Mouse (Mus musculus) intestine, embryonic 16.5 days (tissue): ENCODE measurements at regions not wholly inside any gene's neighbourhood (a gene's known extent, or its start where the extent isn't known, plus 50 kb on each side); places are given as distances from the start of the nearest gene placed in this dataset.
A peak's percentile ranks its signal among the peaks of the same experiment; 100 is the strongest.
"Not testable (repeated sequence)": the region's sequence is repeated elsewhere in the genome, so short reads cannot be mapped to it uniquely, and the experiment has no call there.

Source experiments
- ATAC-seq: fragments of 200-750 bp; cut with Nextera tagmentation; 2 replicates; pipeline ENCODE4 v1.8.0; 2017; ENCODE audit warnings: moderate TSS enrichment, moderate library complexity
- H3K27ac ChIP-seq: fragments of 300-500 bp; sonication (generic); 2 replicates; pipeline ENCODE4 v1.5.1; 2014; ENCODE audit warnings: mild to moderate bottlenecking, low read length
- H3K27me3 ChIP-seq: fragments of 300-500 bp; sonication (generic); replicated peaks from 2 replicates; pipeline ENCODE4 v1.6.1; 2014; ENCODE audit warnings: low read length, control low read depth, mixed read lengths; ENCODE audit not compliant: control insufficient read depth, insufficient read depth
- H3K36me3 ChIP-seq: fragments of 300-500 bp; sonication (generic); 2 replicates; pipeline ENCODE4 v1.6.1; 2014; ENCODE audit warnings: low read length, control low read depth; ENCODE audit not compliant: control insufficient read depth, insufficient read depth
- H3K4me1 ChIP-seq: fragments of 300-500 bp; sonication (generic); 2 replicates; pipeline ENCODE4 v1.6.1; 2014; ENCODE audit warnings: low read length, control low read depth, mixed read lengths; ENCODE audit not compliant: control insufficient read depth, insufficient read depth
- H3K4me2 ChIP-seq: fragments of 300-500 bp; sonication (generic); 2 replicates; pipeline ENCODE4 v1.6.1; 2014; ENCODE audit warnings: low read depth, low read length, control low read depth
- H3K4me3 ChIP-seq: fragments of 300-500 bp; sonication (generic); 2 replicates; pipeline ENCODE4 v1.5.1; 2014; ENCODE audit warnings: mild to moderate bottlenecking, low read length
- H3K9ac ChIP-seq: fragments of 300-500 bp; sonication (generic); 2 replicates; pipeline ENCODE4 v1.6.1; 2014; ENCODE audit warnings: low read depth, low read length
- H3K9me3 ChIP-seq: fragments of 300-500 bp; sonication (generic); 2 replicates; pipeline ENCODE4 v1.6.1; 2016; ENCODE audit warnings: low read length, control low read depth; ENCODE audit not compliant: control insufficient read depth
- WGBS: fragments of 180-500 bp; shearing (Covaris S2); extraction: QIAGEN DNeasy Blood & Tissue Kit; methylation state at CpG from one replicate; pipeline ENCODE4 v1.1.7; 2014; 5-methylcytosine and 5-hydroxymethylcytosine counted together

- Histone ChIP-seq H3K4me1 (no peaks in the 10 kb centered on the region), H3K27me3 (no peaks in the 10 kb centered on the region), H3K4me3 (no peak overlapping the region), H3K9ac (no peak overlapping the region), H3K36me3 (no peaks in the 10 kb centered on the region), H3K4me2 (no peak overlapping the region), H3K9me3 (no peaks in the 10 kb centered on the region), H3K27ac (no peak overlapping the region)
- ATAC-seq: peak; percentile 40; the same call in 1 of the 2 replicates
Observed at GRCm38 (mm10) chr1:164744955-164745608, 51.4 kb upstream of the Dpt start.

GRCm38 (mm10) chr1:164744499-164744898 is 51.9 kb upstream of the Dpt start:
- Histone ChIP-seq H3K9ac (no peak overlapping the region), H3K27me3 (no peaks in the 10 kb centered on the region), H3K9me3 (no peaks in the 10 kb centered on the region), H3K4me1 (no peaks in the 10 kb centered on the region), H3K36me3 (no peaks in the 10 kb centered on the region), H3K4me2 (no peak overlapping the region), H3K27ac (no peak overlapping the region), H3K4me3 (no peak overlapping the region)
- ATAC-seq: no peak
- WGBS: 72% methylated on average over 3 of the region's 3 CpGs

GRCm38 (mm10) chr1:164742897-164743296 is 53.5 kb upstream of the Dpt start:
- H3K9ac ChIP-seq, H3K36me3 ChIP-seq, H3K4me2 ChIP-seq, H3K27ac ChIP-seq, H3K4me3 ChIP-seq, H3K4me1 ChIP-seq, ATAC-seq, H3K9me3 ChIP-seq, H3K27me3 ChIP-seq: not testable (repeated sequence)
- WGBS: 92% methylated on average over 8 of the region's 9 CpGs

- Histone ChIP-seq H3K27me3 (no peaks in the 10 kb centered on the region), H3K9ac (no peak overlapping the region), H3K27ac (no peak overlapping the region), H3K4me1 (no peaks in the 10 kb centered on the region), H3K4me2 (no peak overlapping the region), H3K4me3 (no peak overlapping the region), H3K9me3 (no peaks in the 10 kb centered on the region), H3K36me3 (no peaks in the 10 kb centered on the region)
- no peak for ATAC-seq
- 83% methylated on average over 1 of the region's 1 CpGs for WGBS
Observed at GRCm38 (mm10) chr1:164735646-164736045, 60.8 kb upstream of the Dpt start.

- no peak for ATAC-seq
- H3K27me3 ChIP-seq: no peaks in the 10 kb centered on the region
- no peak overlapping the region for H3K9ac ChIP-seq
- no peak overlapping the region for H3K4me2 ChIP-seq
- H3K4me1 ChIP-seq: no peaks in the 10 kb centered on the region
- no peaks in the 10 kb centered on the region for H3K36me3 ChIP-seq
- no peak overlapping the region for H3K4me3 ChIP-seq
- no peak overlapping the region for H3K27ac ChIP-seq
- H3K9me3 ChIP-seq: no peaks in the 10 kb centered on the region
- 79% methylated on average over 3 of the region's 3 CpGs for WGBS
Observed at GRCm38 (mm10) chr1:164733741-164734140, 62.7 kb upstream of the Dpt start.

- Histone ChIP-seq H3K4me2 (no peak overlapping the region), H3K36me3 (no peaks in the 10 kb centered on the region), H3K4me3 (no peak overlapping the region), H3K27me3 (no peaks in the 10 kb centered on the region), H3K9ac (no peak overlapping the region), H3K9me3 (no peaks in the 10 kb centered on the region), H3K27ac (no peak overlapping the region), H3K4me1 (0 out of 2 replicates have a peak, but pooled peaks cover 3% of the 10 kb centered on the region)
- 22% methylated on average over 1 of the region's 1 CpGs for WGBS
- peak; percentile 71 for ATAC-seq
Observed at GRCm38 (mm10) chr1:164722054-164722453, 74.4 kb upstream of the Dpt start.

- H3K27ac ChIP-seq: peak overlapping the region; percentile 46
- no peak overlapping the region for H3K4me3 ChIP-seq
- ATAC-seq: no peak
- H3K4me1 ChIP-seq: 0 out of 2 replicates have a peak, but pooled peaks cover 8% of the 10 kb centered on the region
- no peaks in the 10 kb centered on the region for H3K36me3 ChIP-seq
- 66% methylated on average over 2 of the region's 2 CpGs for WGBS
- no peak overlapping the region for H3K9ac ChIP-seq
- H3K27me3 ChIP-seq: no peaks in the 10 kb centered on the region
- H3K4me2 ChIP-seq: no peak overlapping the region
- H3K9me3 ChIP-seq: no peaks in the 10 kb centered on the region
Observed at GRCm38 (mm10) chr1:164714905-164715304, 81.5 kb upstream of the Dpt start.

- Histone ChIP-seq H3K4me1 (0 out of 2 replicates have a peak, but pooled peaks cover 8% of the 10 kb centered on the region), H3K9me3 (no peaks in the 10 kb centered on the region), H3K36me3 (no peaks in the 10 kb centered on the region), H3K27me3 (no peaks in the 10 kb centered on the region), H3K4me3 (no peak overlapping the region), H3K4me2 (no peak overlapping the region), H3K9ac (no peak overlapping the region), H3K27ac (peak overlapping the region; percentile 74)
- ATAC-seq: peak; percentile 76
- 48% methylated on average over 4 of the region's 4 CpGs for WGBS
Observed at GRCm38 (mm10) chr1:164713798-164714551, 82.5 kb upstream of the Dpt start.

- peak overlapping the region; percentile 78 for H3K27ac ChIP-seq
- no peaks in the 10 kb centered on the region for H3K9me3 ChIP-seq
- 0 out of 2 replicates have a peak, but pooled peaks cover 8% of the 10 kb centered on the region for H3K4me1 ChIP-seq
- no peak overlapping the region for H3K9ac ChIP-seq
- no peak overlapping the region for H3K4me2 ChIP-seq
- H3K4me3 ChIP-seq: no peak overlapping the region
- H3K27me3 ChIP-seq: no peaks in the 10 kb centered on the region
- H3K36me3 ChIP-seq: no peaks in the 10 kb centered on the region
- 65% methylated on average over 3 of the region's 3 CpGs for WGBS
- ATAC-seq: peak; percentile 87
Observed at GRCm38 (mm10) chr1:164712514-164712913, 83.9 kb upstream of the Dpt start.
